Mouse (Mus musculus) megakaryocyte progenitor cell, adult 5-6 weeks (primary cell): ENCODE data around the gene Wdr24. TPM values are rescaled to one million over a fixed set of nuclear protein-coding genes. Genes with fewer than 3 reads are reported as not detected.
A peak's percentile ranks its signal among the peaks of the same experiment; 100 is the strongest.

Experiments
- ATAC-seq: replicated peaks from 2 replicates; pipeline ENCODE4 v1.8.0; 2016; ENCODE audit warnings: mild to moderate bottlenecking, moderate TSS enrichment, inconsistent platforms; ENCODE audit not compliant: poor library complexity
- total RNA-seq, 2 experiments: library from RNA; stranded (forward) in 1 of 2; stranded (reverse) in 1 of 2; fragments of 157-497, 149-512 nt in 1 of 2; fragments of 200-1000 nt in 1 of 2; gene quantifications; 2 replicates each; pipeline versions ENCODE4 v1.2.3 to v1.2.4; 2015 to 2017

The Wdr24 gene
- total RNA-seq, 2 experiments from 2014 or later, result 10.0 to 18.0 TPM

DNA sequence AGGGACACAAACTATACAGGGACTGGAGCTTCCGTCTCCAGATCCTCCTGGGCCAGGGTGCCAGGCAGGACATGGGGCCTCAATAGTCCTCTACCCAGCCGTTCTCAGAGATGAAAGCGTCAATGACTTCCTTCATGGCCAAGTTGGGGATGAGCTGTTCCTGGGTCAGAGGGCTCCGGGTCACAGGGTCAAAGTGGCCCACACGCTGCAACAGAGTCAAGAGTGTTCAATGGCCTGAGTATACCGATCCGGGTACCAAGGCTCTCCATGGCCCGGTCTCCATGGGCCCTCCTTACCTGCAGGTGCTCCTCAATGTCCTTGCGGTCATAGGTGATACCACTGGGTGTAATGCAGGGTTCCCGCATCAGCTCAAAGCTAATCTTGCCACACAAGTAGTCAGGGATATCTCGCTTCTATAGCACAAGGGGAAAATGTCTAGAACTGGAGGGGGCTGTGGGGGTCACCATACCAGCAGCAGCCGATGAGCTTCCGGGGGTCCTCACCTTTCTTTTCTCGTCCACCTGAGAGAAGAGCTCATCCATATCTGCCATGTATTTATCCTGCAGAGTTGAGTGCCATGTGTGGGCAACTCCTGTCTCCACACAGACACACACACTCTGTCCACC is 7.5 kb downstream of the Wdr24 start:
- ATAC-seq, result no peak

DNA sequence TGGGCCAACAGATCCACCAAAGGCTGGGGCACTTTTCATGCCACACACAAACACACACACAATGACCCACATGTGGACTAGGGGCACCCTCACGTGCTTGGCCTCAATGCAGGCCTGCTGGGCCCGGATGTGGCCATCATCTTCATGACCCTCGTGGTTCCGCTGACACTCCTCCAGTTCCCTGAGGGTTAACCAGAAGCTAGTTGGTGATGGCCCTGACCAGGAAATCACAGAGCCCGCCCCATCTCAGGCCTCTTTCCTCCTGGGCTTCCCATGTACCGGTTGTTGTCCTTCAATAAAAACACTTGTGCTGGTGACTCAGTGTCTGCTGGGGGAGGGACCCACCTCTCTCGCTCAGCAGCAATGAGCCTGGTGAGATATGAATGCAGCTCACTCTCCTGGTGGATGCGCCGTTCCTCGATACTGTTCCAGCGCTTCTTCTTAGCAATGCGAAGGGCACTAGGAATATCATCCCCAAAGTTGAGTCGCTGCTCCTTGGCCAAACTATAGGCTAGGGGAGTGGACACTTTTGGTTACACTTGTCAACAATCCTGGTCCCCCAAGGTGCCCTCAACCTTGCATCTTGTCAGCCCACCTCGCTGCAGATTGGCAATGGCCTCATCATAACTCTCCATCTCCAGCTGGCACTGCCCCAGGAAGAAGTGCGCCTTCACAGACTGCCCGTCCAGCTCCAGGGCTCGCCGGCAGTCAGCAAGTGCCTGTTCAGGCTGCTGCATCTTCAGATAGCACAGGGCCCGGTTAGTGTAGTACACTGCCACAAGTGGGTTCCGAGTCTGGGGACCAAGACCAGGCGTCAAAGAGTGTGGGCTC is 8.2 kb downstream of the Wdr24 start:
- no peak for ATAC-seq

DNA sequence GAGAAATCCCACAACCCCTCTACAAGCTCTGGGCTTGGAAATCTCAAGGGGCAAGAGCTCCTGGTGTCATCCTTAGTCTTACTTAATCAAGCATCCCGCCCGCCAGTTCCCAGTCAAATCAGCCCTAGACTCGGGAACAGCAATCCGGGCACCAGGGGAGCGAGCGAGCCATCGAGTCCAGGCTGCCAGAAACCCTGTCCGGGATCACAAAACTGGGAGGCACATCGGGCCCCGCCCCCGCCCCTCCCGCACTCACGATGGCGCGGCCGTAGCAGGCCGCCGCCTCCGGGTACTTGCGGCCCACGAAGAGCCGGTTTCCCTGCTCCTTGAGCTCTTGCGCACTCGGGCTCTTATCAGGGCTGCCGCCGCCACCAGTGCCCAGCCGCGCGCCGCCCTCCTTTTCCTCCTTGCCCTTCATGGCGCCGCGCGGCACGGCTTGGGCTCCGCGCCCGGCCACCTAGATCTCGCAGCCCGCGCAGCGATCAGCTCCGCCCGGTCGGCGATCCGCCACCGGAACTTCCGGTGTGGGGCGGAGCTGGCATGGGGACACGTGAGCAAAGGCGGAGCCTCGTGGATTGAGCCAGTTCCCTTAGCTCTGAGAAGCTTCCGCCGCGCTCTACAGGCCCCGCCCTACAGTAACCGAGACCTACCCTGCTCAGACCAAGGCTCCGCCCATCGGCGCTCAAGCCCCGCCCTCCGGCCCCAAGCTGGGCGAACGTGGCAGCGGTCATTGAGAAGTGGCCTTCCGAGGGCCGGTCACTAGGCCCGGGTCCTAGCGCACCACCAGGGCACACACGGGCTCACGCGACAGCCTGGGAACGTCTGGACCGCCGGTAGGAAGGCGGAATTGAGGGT is 9.2 kb downstream of the Wdr24 start:
- ATAC-seq, result peak; percentile 71

DNA sequence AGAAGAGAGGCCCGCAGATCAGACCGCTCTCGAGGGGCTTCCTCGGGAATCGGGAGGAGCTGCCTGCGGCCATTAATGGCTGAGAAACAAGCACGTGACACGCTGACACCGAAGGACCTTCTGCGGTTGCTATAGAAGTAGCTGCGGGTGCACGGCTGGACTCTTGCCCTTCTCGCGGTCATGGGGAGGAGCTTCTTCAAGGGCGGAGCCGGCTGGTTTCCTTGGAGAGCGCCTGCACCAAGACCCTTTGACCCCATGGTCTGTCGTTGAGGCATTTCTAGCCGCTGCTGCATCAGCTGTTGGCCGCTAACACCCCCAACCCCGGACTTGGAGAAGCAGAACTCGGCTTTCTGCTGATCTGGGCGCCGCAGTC is 9.8 kb downstream of the Wdr24 start, which contains the start of gene Stub1:
Stub1 (minus strand) TSS at position 114 of the 373 bp plus-strand sequence.
- peak; percentile 38 for ATAC-seq

DNA sequence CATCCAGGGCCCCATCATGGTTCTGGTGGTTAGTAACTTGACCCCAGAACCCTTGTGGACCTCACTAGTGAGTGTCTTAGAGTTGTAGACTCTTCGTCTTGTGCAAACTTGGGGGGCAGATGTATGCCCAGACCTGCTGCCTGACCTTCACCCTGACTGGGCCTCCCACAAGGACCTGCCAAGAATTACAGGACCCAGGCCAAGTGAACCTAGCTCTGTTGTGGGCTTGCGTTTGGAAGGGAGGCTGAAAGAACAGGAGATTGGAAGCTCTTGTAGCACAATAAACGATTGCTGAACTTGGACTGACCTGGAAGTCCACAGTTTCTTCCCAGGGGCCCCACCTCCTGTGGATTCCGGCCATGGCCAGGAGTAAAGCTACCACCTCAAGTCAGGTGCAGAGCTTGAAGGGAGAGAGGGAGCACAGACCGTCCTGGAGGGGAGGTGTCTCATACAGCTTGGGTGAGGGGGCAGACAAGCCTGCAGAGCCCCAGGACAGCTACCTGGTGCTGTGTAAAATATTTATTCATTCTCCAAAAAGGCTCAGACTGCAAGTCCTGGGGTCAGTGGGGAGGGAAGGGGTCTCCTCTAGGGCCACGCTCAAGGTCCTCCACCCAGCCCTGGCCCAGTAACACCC is 10.7 kb downstream of the Wdr24 start:
- ATAC-seq, result no peak

DNA sequence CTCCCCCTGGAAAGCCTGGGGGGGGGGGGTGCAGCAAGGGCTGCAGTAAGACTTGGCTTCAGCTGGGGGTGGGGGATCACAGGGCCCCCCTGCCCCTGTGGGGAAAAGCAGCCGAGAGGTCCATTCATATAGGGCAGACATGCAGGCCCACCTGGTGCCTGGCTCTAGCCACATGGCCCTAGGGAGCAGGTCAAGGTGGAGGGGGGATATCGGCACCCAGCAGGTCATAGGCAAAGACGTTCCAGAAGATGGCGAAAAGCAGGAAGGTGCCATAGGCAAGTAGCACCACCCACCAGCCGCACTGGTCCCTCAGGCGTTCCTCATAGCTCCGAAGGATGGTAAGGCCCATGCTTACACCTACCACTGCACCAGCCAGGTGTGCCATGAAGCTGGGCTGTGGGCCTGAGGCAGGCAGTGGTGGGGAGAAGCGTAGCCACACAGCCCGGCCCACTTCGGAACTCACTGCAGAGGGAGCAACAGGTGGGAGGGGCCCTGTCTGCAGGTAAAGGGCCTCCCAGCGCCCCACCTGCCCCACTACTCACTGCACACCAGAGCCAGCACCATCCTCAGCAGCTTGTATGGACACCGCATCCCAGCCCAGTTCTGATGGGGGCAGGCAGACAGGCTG is 11.3 kb downstream of the Wdr24 start:
- no peak for ATAC-seq

DNA sequence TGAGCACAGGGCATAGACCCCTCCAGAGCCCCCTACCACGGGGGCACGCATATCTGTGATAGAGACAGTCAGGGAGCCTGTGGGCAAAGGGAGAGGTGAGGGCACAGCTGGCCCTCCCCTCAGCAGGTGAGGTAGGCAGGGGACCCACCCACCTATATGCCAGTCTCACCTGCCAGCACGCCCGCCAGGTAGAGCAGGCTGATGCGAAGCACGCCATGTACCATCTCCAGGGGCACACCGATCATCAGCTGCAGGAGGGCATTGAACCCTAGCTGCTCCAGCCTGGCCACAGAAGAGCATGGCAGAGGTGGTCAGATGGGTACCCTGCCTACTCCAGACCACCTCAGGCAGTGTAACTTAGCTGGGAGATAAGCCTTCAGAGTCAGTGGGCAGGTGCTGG is 11.9 kb downstream of the Wdr24 start:
- no peak for ATAC-seq

DNA sequence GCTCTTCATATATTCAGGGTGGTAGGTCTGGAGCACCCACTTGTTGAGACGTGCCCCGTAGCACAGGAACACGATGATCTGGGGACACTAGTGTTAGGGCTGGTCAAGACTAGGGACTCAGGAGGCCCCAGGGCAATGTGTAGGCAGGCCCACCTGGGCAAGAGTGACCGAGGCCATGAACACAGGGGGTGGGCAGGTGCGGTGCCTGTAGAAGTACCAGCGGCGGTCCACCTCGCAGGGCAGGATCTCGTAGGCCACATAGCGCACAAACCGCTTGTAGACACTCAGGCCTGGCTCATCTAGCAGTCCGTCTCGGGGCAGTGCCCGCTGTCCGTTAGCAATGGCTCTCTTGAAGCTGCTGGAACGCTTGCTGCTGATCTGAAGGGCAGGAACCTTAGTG is 12.4 kb downstream of the Wdr24 start:
- no peak for ATAC-seq

DNA sequence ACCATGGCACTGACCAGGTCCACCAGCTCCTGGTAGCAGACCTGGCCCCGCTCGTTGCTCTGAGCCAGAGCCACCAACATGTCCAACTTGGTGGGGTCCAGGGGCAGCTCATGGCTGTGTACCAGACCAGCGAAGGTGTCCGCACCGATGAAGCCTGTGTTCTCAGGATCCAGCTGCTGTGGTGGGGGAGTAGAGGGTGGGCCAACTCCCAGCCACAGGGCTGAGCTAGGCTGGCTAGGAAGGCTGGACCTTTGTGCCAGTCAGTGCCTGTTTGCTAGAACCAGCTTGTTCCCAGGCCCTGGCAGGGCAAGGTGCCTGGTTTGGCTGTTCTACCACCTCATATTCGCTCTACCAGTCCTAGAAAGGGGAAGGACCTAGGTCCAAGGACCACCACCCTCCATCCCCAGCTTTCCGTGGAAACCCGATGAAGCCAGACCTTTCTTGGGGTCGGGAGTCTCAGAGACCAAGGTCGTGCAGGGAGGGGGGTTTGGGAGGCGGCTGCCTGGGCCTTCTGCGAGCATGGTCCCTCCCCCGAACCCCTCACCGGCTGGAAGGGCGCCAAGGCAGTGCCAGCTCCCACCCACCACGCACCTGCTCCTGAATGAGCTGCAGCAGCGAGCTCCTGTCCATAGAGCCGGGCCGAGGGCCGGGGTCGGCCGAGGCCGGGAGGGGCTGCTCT is 13.1 kb downstream of the Wdr24 start:
- no peak for ATAC-seq

DNA sequence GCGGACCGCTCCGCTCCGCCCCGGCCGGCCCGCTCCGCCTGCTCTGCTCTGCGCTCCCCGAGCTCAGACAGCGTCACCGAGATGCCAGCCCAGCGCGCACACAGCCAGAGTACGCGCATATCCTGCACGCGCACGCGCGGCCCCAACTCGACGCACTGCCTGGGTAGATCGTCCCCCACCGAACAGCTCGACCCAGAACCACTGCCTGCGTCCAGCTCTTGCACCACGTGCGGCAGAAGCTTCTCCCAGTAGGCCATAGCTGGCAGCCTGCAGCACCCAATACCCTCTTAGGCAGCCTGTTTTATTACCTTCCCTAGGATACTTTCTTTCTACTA is 13.6 kb downstream of the Wdr24 start, which contains the start of gene Rhbdl1:
Rhbdl1 (minus strand) TSS at position 220 of the 335 bp plus-strand sequence.
- peak; percentile 48 for ATAC-seq

DNA sequence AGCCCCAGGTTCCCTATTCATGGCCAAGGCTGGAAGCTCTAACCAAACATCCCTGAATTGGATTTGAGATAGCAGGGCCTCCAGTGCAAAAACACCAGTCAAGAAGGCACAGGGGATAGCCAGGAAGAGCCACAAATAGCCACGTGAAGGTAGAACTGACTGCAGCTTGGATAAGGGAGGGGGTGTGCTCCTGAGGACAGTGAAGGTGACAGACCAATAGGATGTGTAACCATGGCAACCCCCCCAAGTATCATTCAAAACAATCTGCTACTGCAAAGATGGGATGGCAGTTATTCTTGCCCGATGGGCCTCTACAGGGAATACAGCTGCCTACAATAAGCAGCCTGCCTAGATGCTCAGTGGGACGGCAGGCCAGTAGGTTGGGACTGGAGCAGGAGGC is 14.1 kb downstream of the Wdr24 start:
- ATAC-seq, result no peak

DNA sequence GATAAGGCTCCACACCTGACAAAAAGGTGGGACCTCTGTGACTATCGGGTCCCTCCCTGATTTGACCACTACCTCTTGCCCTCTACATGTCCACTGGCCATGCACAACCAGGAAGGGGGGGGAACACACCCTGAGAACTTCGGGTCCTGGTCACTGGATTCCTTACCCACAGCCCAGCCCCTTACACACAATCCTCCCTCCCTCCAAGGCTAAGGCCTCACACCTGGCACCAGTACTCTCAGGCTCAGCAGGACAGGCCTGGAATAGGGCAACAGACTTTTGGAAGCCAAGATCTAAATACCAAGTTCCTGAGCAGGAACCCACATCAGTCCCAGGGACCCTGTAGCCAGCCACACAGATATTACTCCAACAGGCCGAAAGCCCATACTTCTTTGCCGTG is 15.5 kb downstream of the Wdr24 start:
- ATAC-seq, result no peak

DNA sequence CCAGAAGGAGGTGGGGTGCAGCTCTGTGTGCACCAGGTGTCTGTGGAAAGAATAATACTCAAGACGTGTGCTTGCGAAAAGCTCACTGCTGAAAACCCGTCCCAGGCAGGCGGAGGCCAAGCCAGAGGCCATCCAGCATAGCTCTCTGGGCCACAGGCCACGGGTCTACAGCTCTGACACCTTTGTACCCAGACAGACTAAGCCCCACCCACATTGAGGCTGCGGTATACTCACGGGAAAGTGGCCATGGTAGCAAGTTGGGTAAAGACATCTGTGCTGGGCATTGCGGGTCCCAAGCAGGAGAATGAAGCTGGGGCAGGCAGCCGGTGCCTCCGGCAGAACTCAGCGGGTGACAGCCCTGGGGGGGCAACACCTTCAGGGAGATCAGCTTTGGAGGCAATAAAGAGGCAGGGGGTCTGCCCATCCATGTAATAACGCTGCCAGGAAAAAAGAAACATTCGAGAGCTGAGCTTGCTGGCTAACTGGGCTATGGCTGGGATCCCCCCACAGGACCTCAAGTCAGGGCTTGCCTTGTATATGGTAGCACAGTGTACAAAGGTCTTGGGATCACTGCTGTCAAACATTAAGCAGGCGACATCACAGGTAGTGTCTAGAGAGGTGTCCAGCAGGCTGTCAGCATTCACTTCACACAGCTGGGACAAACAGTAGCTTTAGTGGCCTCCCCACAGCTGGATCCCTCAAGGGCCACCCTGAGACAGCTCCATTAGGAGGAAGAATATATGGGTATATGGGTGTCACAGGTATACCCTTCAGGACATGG is 16.2 kb downstream of the Wdr24 start:
- no peak for ATAC-seq

DNA sequence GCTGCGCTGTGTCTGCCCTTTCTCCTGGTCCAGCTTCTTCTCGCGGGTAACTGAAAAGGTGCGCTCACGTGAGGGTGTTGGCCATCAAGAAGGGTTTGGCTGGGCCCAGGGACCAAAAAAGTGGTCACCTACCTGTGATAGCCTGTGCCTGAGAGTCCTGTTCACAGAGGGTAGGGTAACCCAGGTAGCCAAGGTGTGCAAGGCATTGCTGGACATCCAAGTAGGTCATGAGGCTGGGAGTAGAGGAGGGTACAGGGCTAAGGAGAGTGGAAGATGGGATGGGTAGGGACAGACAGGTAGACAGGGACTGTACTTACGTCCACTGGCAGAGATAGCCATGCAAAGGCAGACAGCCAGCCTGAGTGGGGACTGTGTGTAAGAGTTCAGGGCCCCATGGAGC is 17.1 kb downstream of the Wdr24 start:
- no peak for ATAC-seq

DNA sequence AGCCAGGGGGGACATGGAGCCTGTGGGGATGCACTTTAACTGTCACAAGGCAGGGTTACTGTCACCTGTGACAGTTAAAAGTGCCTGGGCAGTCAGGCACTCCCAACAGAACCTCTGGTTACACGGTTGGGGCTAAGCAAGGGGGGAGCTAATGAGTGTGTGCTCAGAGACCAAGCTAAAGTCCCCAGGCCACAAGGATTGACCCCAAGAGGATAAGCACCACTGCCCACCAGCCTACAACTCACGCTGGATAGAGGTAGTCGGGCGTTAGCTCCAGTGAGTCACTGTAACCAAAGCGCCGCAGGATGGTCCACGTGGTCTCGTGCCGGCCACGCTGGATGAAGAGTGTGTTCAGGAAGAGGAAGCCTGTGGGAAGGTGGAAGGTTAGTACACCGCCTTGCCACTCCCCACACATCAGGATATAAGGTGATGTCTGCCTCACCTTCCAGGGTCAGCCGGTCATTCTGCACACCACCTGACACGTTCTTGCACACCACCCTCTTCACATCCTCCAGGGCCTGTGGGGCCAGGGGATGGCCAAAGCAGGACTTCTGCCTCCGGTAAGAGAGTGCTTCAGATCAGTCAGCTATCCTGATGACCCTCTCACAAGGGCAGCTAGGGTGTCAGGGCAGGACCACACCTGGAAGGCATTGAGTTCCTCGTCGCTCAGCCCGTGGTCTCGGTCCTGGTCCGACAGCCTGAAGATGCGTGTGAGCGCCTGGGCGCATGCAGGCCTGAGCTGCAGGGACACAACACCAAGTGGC is 17.9 kb downstream of the Wdr24 start, which contains the start of gene Gm20683:
Gm20683 (minus strand) TSS at position 647 of the 764 bp plus-strand sequence.
- ATAC-seq, result no peak

DNA sequence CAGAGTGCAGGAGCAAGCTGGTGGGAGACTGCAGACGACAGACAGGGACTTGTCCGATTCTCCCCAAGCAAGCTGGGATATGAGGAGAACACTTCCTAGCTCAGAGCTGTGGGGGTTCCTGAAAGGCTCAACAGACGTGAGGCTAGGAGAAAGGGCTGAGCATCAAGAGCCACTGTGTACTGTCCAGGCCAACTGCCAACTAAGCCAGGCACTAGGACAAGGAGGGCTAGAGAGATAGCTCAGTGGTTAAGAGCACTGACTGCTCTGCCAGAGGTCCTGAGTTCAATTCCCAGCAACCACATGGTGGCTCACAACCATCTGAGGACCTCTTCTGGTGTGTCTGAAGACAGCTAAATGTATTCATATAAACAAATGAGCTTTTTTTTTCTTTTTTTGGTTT is 19.1 kb downstream of the Wdr24 start:
- no peak for ATAC-seq

DNA sequence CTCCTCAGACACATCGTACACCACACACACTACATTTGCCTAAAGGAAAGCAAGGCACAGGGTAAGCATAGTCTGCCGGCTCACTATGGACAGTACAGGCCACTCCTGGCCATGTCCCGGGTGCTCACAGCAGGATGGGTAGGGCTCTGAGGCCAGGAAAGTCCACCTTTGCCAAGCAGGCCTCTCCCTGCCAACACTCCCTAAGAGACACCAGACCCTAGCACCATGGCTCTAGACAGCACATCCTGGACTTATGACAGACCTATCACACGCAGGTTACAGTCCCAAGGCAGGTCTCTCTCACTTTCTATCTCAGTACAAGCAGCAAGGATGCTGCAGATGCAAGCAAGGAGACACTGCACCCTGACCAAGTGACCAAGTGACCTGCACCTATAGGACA is 19.7 kb downstream of the Wdr24 start:
- no peak for ATAC-seq

DNA sequence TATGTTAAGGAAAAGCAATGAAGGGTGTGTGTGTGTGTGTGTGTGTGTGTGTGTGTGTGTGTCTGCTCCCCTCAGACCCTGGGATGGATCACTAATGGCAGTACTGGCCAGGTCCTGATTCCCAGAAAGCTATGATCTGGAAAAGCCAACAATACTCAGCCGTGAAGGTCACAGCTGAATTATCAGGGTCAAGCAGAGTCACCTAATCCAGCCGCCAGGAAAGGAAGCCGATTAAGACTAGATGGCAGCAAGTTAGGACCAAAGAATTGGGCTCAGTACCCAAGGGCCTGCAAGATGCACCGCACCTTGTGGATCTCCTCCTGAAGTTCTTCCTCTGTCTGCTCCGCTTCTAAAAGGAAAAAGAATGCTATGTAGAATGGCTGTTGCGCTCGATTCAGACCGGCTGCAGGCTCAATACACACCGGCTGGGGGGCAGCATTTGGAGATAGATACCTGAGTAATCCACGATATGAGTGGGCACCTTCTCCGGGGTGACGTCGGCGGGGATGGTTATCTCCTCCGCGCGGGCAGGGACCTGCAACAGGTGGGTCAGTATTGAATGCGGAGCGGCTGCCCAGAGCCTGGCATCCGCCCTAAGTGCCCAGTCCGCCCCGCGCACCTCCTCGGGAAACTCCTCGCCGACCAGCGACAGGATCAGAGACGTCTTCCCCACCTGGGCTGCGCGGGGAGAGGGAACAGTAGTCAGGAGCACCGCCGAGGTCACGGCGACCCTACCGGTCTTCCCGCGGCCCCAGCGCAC is 20.4 kb downstream of the Wdr24 start:
- ATAC-seq, result peak; percentile 8; the same call in 1 of the 2 replicates
